Mouse (Mus musculus) brain, adult 2 months (tissue): Measurements from ENCODE around the gene Dio2.

Source experiments
- DNase-seq: peaks from one replicate; pipeline ENCODE4 v3.0.0; 2011; ENCODE audit warnings: low read depth, low spot score

Gene Dio2

GRCm38 (mm10) chr12:90738388-90739223 lies at the start of gene Dio2:
Gene Dio2, minus strand, starts transcription at chr12:90738438.
- DNase-seq = peak; percentile 76

- peak; percentile 35 for DNase-seq
Observed at GRCm38 (mm10) chr12:90781438-90781837, 43.2 kb upstream of the Dio2 start.

- DNase-seq = no peak
Observed at GRCm38 (mm10) chr12:90744752-90745151, 6.5 kb upstream of the Dio2 start.

GRCm38 (mm10) chr12:90743633-90744032 lies 5.4 kb upstream of the Dio2 start:
- peak; percentile 62 for DNase-seq

GRCm38 (mm10) chr12:90740468-90740867 lies 2.2 kb upstream of the Dio2 start:
- DNase-seq = peak; percentile 88

- peak; percentile 75 for DNase-seq
Observed at GRCm38 (mm10) chr12:90737932-90738331, 306 bp downstream of the Dio2 start.

- no peak for DNase-seq
Observed at GRCm38 (mm10) chr12:90735447-90735846, 2.8 kb downstream of the Dio2 start.

GRCm38 (mm10) chr12:90734503-90734902 lies 3.7 kb downstream of the Dio2 start:
- no peak for DNase-seq

GRCm38 (mm10) chr12:90733721-90734120 lies 4.5 kb downstream of the Dio2 start:
- DNase-seq = peak; percentile 19

- peak; percentile 61 for DNase-seq
Observed at GRCm38 (mm10) chr12:90729648-90730047, 8.6 kb downstream of the Dio2 start.

GRCm38 (mm10) chr12:90725107-90725506 lies 13.1 kb downstream of the Dio2 start:
- no peak for DNase-seq

GRCm38 (mm10) chr12:90724644-90725043 lies 13.6 kb downstream of the Dio2 start:
- no peak for DNase-seq

GRCm38 (mm10) chr12:90694135-90694534 lies 44.1 kb downstream of the Dio2 start:
- DNase-seq = no peak
